Mouse (Mus musculus) ES-E14 (cell line): Measurements from ENCODE around the gene Arid2.
"Not testable (repeated sequence)": the region's sequence is repeated elsewhere in the genome, so short reads cannot be mapped to it uniquely, and the experiment has no call there.

Experiments
- ZC3H11A ChIP-seq: IDR thresholded peaks from 2 replicates; pipeline ENCODE4 v1.6.1; 2012; ENCODE audit warnings: low read depth, mild to moderate bottlenecking, inconsistent platforms, low read length, borderline replicate concordance
- ZNF384 ChIP-seq: IDR thresholded peaks from 2 replicates; pipeline ENCODE4 v1.6.1; 2012; ENCODE audit warnings: low read depth, low read length, inconsistent platforms

DNA sequence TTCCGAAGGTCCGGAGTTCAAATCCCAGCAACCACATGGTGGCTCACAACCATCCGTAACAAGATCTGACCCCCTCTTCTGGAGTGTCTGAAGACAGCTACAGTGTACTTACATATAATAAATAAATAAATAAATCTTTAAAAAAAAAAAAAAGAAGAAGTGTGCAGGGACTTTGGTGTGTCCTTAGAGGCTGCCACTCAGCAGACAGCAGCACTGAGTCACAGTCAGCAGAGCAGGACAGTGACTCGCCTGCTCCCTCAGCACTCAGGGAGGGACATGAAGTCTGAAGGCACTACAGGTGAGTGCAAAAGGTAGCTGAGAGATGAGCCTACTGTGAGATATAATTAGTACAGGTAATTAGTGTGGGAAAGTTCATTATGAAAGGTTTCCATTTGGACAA lies 41.4 kb downstream of the Arid2 start:
- not testable (repeated sequence) for TF ChIP-seq ZNF384, ZC3H11A
